Mouse (Mus musculus): ENCODE results near the gene Mrpl49. TPM values are rescaled to one million over a fixed set of nuclear protein-coding genes. Genes with fewer than 3 reads are reported as not detected.

Mrpl49 gene
- polyA plus RNA-seq, 1 experiment, result 25.7 TPM

GRCm38 (mm10) chr19:6067724-6068415 is 10.3 kb upstream of the Mrpl49 start, which contains the start of gene Tm7sf2:
Gene Tm7sf2, minus strand, starts transcription at chr19:6068373.
- H3K4me1 ChIP-seq (ENCODE audit: control insufficient read depth, insufficient read depth, low read length), result no peaks in the 10 kb centered on the region
- 0 out of 2 replicates have a peak within 1 kb of the TSS, but pooled peaks have one; percentile 1 for H3K27ac ChIP-seq (ENCODE audit: insufficient read depth, low read length)
- H3K4me3 ChIP-seq (ENCODE audit: insufficient read depth, low read length), result peak within 1 kb of the TSS; percentile 56
- TF ChIP-seq POLR2A (IDR thresholded peaks at IDR 0.05; ENCODE audit: low read depth, low read length), result peak; percentile 70
- TF ChIP-seq CTCF (IDR thresholded peaks at IDR 0.05; ENCODE audit: borderline replicate concordance, insufficient read depth, low read length), result no peak

GRCm38 (mm10) chr19:6067011-6067723 is 9.6 kb upstream of the Mrpl49 start:
- TF ChIP-seq CTCF (IDR thresholded peaks at IDR 0.05; ENCODE audit: borderline replicate concordance, insufficient read depth, low read length), result peak; percentile 91
- TF ChIP-seq POLR2A (IDR thresholded peaks at IDR 0.05; ENCODE audit: low read depth, low read length), result no peak
- 0 out of 2 replicates have a peak overlapping the region, but pooled peaks have one; percentile 1 for H3K27ac ChIP-seq (ENCODE audit: insufficient read depth, low read length)
- peak overlapping the region; percentile 56 for H3K4me3 ChIP-seq (ENCODE audit: insufficient read depth, low read length)
- H3K4me1 ChIP-seq (ENCODE audit: control insufficient read depth, insufficient read depth, low read length), result no peaks in the 10 kb centered on the region

- no peak for TF ChIP-seq POLR2A (IDR thresholded peaks at IDR 0.05; ENCODE audit: low read depth, low read length)
- no peak for TF ChIP-seq CTCF (IDR thresholded peaks at IDR 0.05; ENCODE audit: borderline replicate concordance, insufficient read depth, low read length)
- Histone ChIP-seq H3K27ac (ENCODE audit: insufficient read depth, low read length) (no peak overlapping the region), H3K4me1 (ENCODE audit: control insufficient read depth, insufficient read depth, low read length) (no peaks in the 10 kb centered on the region), H3K4me3 (ENCODE audit: insufficient read depth, low read length) (peak overlapping the region; percentile 56)
Observed at GRCm38 (mm10) chr19:6066571-6066970, 9.0 kb upstream of the Mrpl49 start.

GRCm38 (mm10) chr19:6063081-6063480 is 5.5 kb upstream of the Mrpl49 start:
- no peak; the same call in 1 of the 2 replicates for TF ChIP-seq POLR2A (IDR thresholded peaks at IDR 0.05; ENCODE audit: low read depth, low read length)
- no peak for TF ChIP-seq CTCF (IDR thresholded peaks at IDR 0.05; ENCODE audit: borderline replicate concordance, insufficient read depth, low read length)
- Histone ChIP-seq H3K4me1 (ENCODE audit: control insufficient read depth, insufficient read depth, low read length) (peaks cover 4% of the 10 kb centered on the region; the same call in 1 of the 2 replicates), H3K27ac (ENCODE audit: insufficient read depth, low read length) (no peak overlapping the region), H3K4me3 (ENCODE audit: insufficient read depth, low read length) (no peak overlapping the region)

- H3K27ac ChIP-seq (ENCODE audit: insufficient read depth, low read length), result no peak overlapping the region
- H3K4me3 ChIP-seq (ENCODE audit: insufficient read depth, low read length), result peak overlapping the region; percentile 60
- H3K4me1 ChIP-seq (ENCODE audit: control insufficient read depth, insufficient read depth, low read length), result peaks cover 4% of the 10 kb centered on the region; the same call in 1 of the 2 replicates
- TF ChIP-seq POLR2A (IDR thresholded peaks at IDR 0.05; ENCODE audit: low read depth, low read length), result 0 out of 2 replicates have a peak, but pooled peaks have one; percentile 4
- TF ChIP-seq CTCF (IDR thresholded peaks at IDR 0.05; ENCODE audit: borderline replicate concordance, insufficient read depth, low read length), result no peak
Observed at GRCm38 (mm10) chr19:6062418-6062817, 4.8 kb upstream of the Mrpl49 start.

- H3K4me1 ChIP-seq (ENCODE audit: control insufficient read depth, insufficient read depth, low read length), result peaks cover 4% of the 10 kb centered on the region; the same call in 1 of the 2 replicates
- TF ChIP-seq CTCF (IDR thresholded peaks at IDR 0.05; ENCODE audit: borderline replicate concordance, insufficient read depth, low read length), result no peak
- peak; percentile 46; the same call in 1 of the 2 replicates for TF ChIP-seq POLR2A (IDR thresholded peaks at IDR 0.05; ENCODE audit: low read depth, low read length)
- peak overlapping the region; percentile 82 for H3K27ac ChIP-seq (ENCODE audit: insufficient read depth, low read length)
- peak overlapping the region; percentile 60 for H3K4me3 ChIP-seq (ENCODE audit: insufficient read depth, low read length)
Observed at GRCm38 (mm10) chr19:6061641-6062302, 4.2 kb upstream of the Mrpl49 start.

GRCm38 (mm10) chr19:6061021-6061533 is 3.5 kb upstream of the Mrpl49 start, which contains the start of gene Znhit2:
Gene Znhit2, plus strand, starts transcription at chr19:6061192.
- peak within 1 kb of the TSS; percentile 60 for H3K4me3 ChIP-seq (ENCODE audit: insufficient read depth, low read length)
- peaks cover 4% of the 10 kb centered on the region; the same call in 1 of the 2 replicates for H3K4me1 ChIP-seq (ENCODE audit: control insufficient read depth, insufficient read depth, low read length)
- TF ChIP-seq CTCF (IDR thresholded peaks at IDR 0.05; ENCODE audit: borderline replicate concordance, insufficient read depth, low read length) (no peak), POLR2A (IDR thresholded peaks at IDR 0.05; ENCODE audit: low read depth, low read length) (peak; percentile 68)
- H3K27ac ChIP-seq (ENCODE audit: insufficient read depth, low read length), result peak within 1 kb of the TSS; percentile 84

GRCm38 (mm10) chr19:6058966-6059365 is 1.4 kb upstream of the Mrpl49 start:
- Histone ChIP-seq H3K4me1 (ENCODE audit: control insufficient read depth, insufficient read depth, low read length) (peaks cover 4% of the 10 kb centered on the region; the same call in 1 of the 2 replicates), H3K27ac (ENCODE audit: insufficient read depth, low read length) (0 out of 2 replicates have a peak overlapping the region, but pooled peaks have one; percentile 44), H3K4me3 (ENCODE audit: insufficient read depth, low read length) (peak overlapping the region; percentile 88)
- TF ChIP-seq CTCF (IDR thresholded peaks at IDR 0.05; ENCODE audit: borderline replicate concordance, insufficient read depth, low read length) (no peak), POLR2A (IDR thresholded peaks at IDR 0.05; ENCODE audit: low read depth, low read length) (no peak)

GRCm38 (mm10) chr19:6058513-6058912 is 928 bp upstream of the Mrpl49 start:
- H3K27ac ChIP-seq (ENCODE audit: insufficient read depth, low read length), result peak overlapping the region; percentile 44; the same call in 1 of the 2 replicates
- H3K4me1 ChIP-seq (ENCODE audit: control insufficient read depth, insufficient read depth, low read length), result peaks cover 4% of the 10 kb centered on the region; the same call in 1 of the 2 replicates
- peak overlapping the region; percentile 88 for H3K4me3 ChIP-seq (ENCODE audit: insufficient read depth, low read length)
- TF ChIP-seq POLR2A (IDR thresholded peaks at IDR 0.05; ENCODE audit: low read depth, low read length), result no peak; the same call in 1 of the 2 replicates
- TF ChIP-seq CTCF (IDR thresholded peaks at IDR 0.05; ENCODE audit: borderline replicate concordance, insufficient read depth, low read length), result no peak
